Mouse (Mus musculus) c-Kit-positive CD71-negative TER-119-negative erythroid progenitor cells, embryonic 14.5 days (primary cell): ENCODE data around the gene Ccl24.
"Not testable (repeated sequence)": the region's sequence is repeated elsewhere in the genome, so short reads cannot be mapped to it uniquely, and the experiment has no call there.

Experiments used
- DNase-seq: peaks from one replicate; pipeline ENCODE4 v3.0.0-alpha.2; 2013; ENCODE audit warnings: low read depth

Gene Ccl24

GRCm38 (mm10) chr5:135573006-135573405 is at the start of gene Ccl24:
Gene Ccl24 (minus strand): TSS chr5:135573049.
- DNase-seq: no peak

GRCm38 (mm10) chr5:135621725-135622124 is 48.9 kb upstream of the Ccl24 start:
- no peak for DNase-seq

GRCm38 (mm10) chr5:135620526-135620925 is 47.7 kb upstream of the Ccl24 start:
- no peak for DNase-seq

- DNase-seq: not testable (repeated sequence)
Measured at GRCm38 (mm10) chr5:135619741-135620140, 46.9 kb upstream of the Ccl24 start.

GRCm38 (mm10) chr5:135609794-135610193 is 36.9 kb upstream of the Ccl24 start:
- no peak for DNase-seq

- DNase-seq: no peak
Measured at GRCm38 (mm10) chr5:135607581-135607980, 34.7 kb upstream of the Ccl24 start.

- not testable (repeated sequence) for DNase-seq
Measured at GRCm38 (mm10) chr5:135606717-135607116, 33.9 kb upstream of the Ccl24 start.

- not testable (repeated sequence) for DNase-seq
Measured at GRCm38 (mm10) chr5:135604643-135605042, 31.8 kb upstream of the Ccl24 start.

GRCm38 (mm10) chr5:135589996-135590784 is 17.3 kb upstream of the Ccl24 start:
- DNase-seq: no peak

- no peak for DNase-seq
Measured at GRCm38 (mm10) chr5:135587764-135588163, 14.9 kb upstream of the Ccl24 start.

- DNase-seq: no peak
Measured at GRCm38 (mm10) chr5:135585691-135586090, 12.8 kb upstream of the Ccl24 start.

- no peak for DNase-seq
Measured at GRCm38 (mm10) chr5:135582330-135582729, 9.5 kb upstream of the Ccl24 start.

- no peak for DNase-seq
Measured at GRCm38 (mm10) chr5:135579331-135579751, 6.5 kb upstream of the Ccl24 start.

- DNase-seq: no peak
Measured at GRCm38 (mm10) chr5:135576055-135576454, 3.2 kb upstream of the Ccl24 start.

- no peak for DNase-seq
Measured at GRCm38 (mm10) chr5:135568698-135569097, 4.2 kb downstream of the Ccl24 start.

GRCm38 (mm10) chr5:135567556-135568265 is 5.1 kb downstream of the Ccl24 start:
- no peak for DNase-seq

- no peak for DNase-seq
Measured at GRCm38 (mm10) chr5:135563469-135563868, 9.4 kb downstream of the Ccl24 start, which contains the start of gene Ccl26. Gene Ccl26 (minus strand): TSS chr5:135563569.

GRCm38 (mm10) chr5:135557671-135558070 is 15.2 kb downstream of the Ccl24 start:
- DNase-seq: no peak

- DNase-seq: no peak
Measured at GRCm38 (mm10) chr5:135557051-135557450, 15.8 kb downstream of the Ccl24 start.

- DNase-seq: no peak
Measured at GRCm38 (mm10) chr5:135556259-135556658, 16.6 kb downstream of the Ccl24 start.

- no peak for DNase-seq
Measured at GRCm38 (mm10) chr5:135551591-135551990, 21.3 kb downstream of the Ccl24 start.

- DNase-seq: no peak
Measured at GRCm38 (mm10) chr5:135550910-135551309, 21.9 kb downstream of the Ccl24 start.

- no peak for DNase-seq
Measured at GRCm38 (mm10) chr5:135547990-135548389, 24.9 kb downstream of the Ccl24 start.
